Mouse (Mus musculus) thymus, postnatal 25 days (tissue): ENCODE measurements around the gene Zmat3.
A peak's percentile ranks its signal among the peaks of the same experiment; 100 is the strongest.

Experiments
- DNase-seq: peaks from one replicate; pipeline ENCODE4 v3.0.0; 2022

Zmat3 gene

GRCm38 (mm10) chr3:32365546-32366245 lies at the start of gene Zmat3:
Gene Zmat3, minus strand, starts transcription at chr3:32366014.
- DNase-seq, result peak; percentile 88

GRCm38 (mm10) chr3:32414381-32414780 lies 48.6 kb upstream of the Zmat3 start:
- no peak for DNase-seq

- DNase-seq, result no peak
These were observed 46.8 kb upstream of the Zmat3 start for GRCm38 (mm10) chr3:32412502-32413044.

GRCm38 (mm10) chr3:32408811-32409273 lies 43.0 kb upstream of the Zmat3 start:
- DNase-seq, result no peak

- no peak for DNase-seq
These were observed 41.0 kb upstream of the Zmat3 start for GRCm38 (mm10) chr3:32406804-32407203.

- no peak for DNase-seq
These were observed 39.9 kb upstream of the Zmat3 start for GRCm38 (mm10) chr3:32405699-32406098.

- DNase-seq, result no peak
These were observed 37.4 kb upstream of the Zmat3 start for GRCm38 (mm10) chr3:32402990-32403885.

- no peak for DNase-seq
These were observed 35.8 kb upstream of the Zmat3 start for GRCm38 (mm10) chr3:32401591-32401990.

GRCm38 (mm10) chr3:32399931-32400330 lies 34.1 kb upstream of the Zmat3 start:
- DNase-seq, result no peak

- no peak for DNase-seq
These were observed 33.6 kb upstream of the Zmat3 start for GRCm38 (mm10) chr3:32399381-32399780.

- no peak for DNase-seq
These were observed 32.8 kb upstream of the Zmat3 start for GRCm38 (mm10) chr3:32398623-32399022.

- no peak for DNase-seq
These were observed 32.3 kb upstream of the Zmat3 start for GRCm38 (mm10) chr3:32398175-32398538.

- DNase-seq, result peak; percentile 71
These were observed 31.8 kb upstream of the Zmat3 start, which contains the start of gene Pik3ca for GRCm38 (mm10) chr3:32397461-32398174. Gene Pik3ca, plus strand, starts transcription at chr3:32397671.

GRCm38 (mm10) chr3:32396794-32397460 lies 31.1 kb upstream of the Zmat3 start:
- peak; percentile 97 for DNase-seq

- DNase-seq, result peak; percentile 49
These were observed 30.1 kb upstream of the Zmat3 start for GRCm38 (mm10) chr3:32395771-32396551.

- DNase-seq, result no peak
These were observed 28.2 kb upstream of the Zmat3 start for GRCm38 (mm10) chr3:32393986-32394385.

GRCm38 (mm10) chr3:32392841-32393240 lies 27.0 kb upstream of the Zmat3 start:
- DNase-seq, result no peak

GRCm38 (mm10) chr3:32381556-32381955 lies 15.7 kb upstream of the Zmat3 start:
- DNase-seq, result no peak

- peak; percentile 31 for DNase-seq
These were observed 14.1 kb upstream of the Zmat3 start for GRCm38 (mm10) chr3:32379891-32380290.

GRCm38 (mm10) chr3:32373236-32373635 lies 7.4 kb upstream of the Zmat3 start:
- DNase-seq, result no peak

GRCm38 (mm10) chr3:32372470-32372869 lies 6.7 kb upstream of the Zmat3 start:
- no peak for DNase-seq

- no peak for DNase-seq
These were observed 6.1 kb upstream of the Zmat3 start for GRCm38 (mm10) chr3:32371957-32372356.
